Mouse (Mus musculus): Measurements from ENCODE around the gene Gm17617.

GRCm38 (mm10) chr13:55099066-55099725, 34.2 kb downstream of the Gm17617 start:
- TF ChIP-seq E2F4 (IDR thresholded peaks at IDR 0.05; ENCODE audit: insufficient read depth), result no peak
- TF ChIP-seq POLR2A (IDR thresholded peaks at IDR 0.05; ENCODE audit: insufficient read length, low read depth), result no peak
- TF ChIP-seq CEBPB (IDR thresholded peaks at IDR 0.05; ENCODE audit: insufficient read depth, poor library complexity, severe bottlenecking), result no peak
